Mouse (Mus musculus) adrenal gland, postnatal 14 days (tissue): ENCODE results near the gene Ddx39. TPM values are rescaled to one million over a fixed set of nuclear protein-coding genes. Genes with fewer than 3 reads are reported as not detected.

Source experiments
- DNase-seq: peaks from one replicate; pipeline ENCODE4 v3.0.0; 2021; ENCODE audit warnings: mixed read lengths
- long read RNA-seq, 2 experiments: library from polyadenylated mRNA; stranded (forward); transcript quantifications; one replicate each; pipeline ENCODE4 v2.0.0; 2021
- total RNA-seq: library from RNA; stranded (reverse); gene quantifications from 2 replicates; pipeline ENCODE4 v1.2.3, GENCODE M21; 2021

Gene Ddx39
- total RNA-seq, result 31.2 and 32.9 TPM in 2 replicates
- long read RNA-seq, experiment 1, transcript Ddx39-203 (11 exons, 1,927 nt), result minor isoform, 6 of 78 reads
- long read RNA-seq, experiment 1, transcript Ddx39-201 (11 exons, 1,656 nt), result major isoform, 58 of 78 reads
- long read RNA-seq, experiment 1, partial matches to known transcripts, result 0 of 78 reads
- long read RNA-seq, experiment 1, other reads (novel, unspliced or antisense), result 10 of 78 reads
- long read RNA-seq, experiment 2, transcript Ddx39-201 (11 exons, 1,656 nt), result major isoform, 34 of 52 reads
- long read RNA-seq, experiment 2, partial matches to known transcripts, result 5 of 52 reads
- long read RNA-seq, experiment 2, other reads (novel, unspliced or antisense), result 7 of 52 reads

GRCm38 (mm10) chr8:83715031-83715690, at the start of gene Ddx39:
Gene Ddx39 (plus strand): TSS chr8:83715177.
- peak; percentile 97 for DNase-seq

- peak; percentile 73 for DNase-seq
Observed at GRCm38 (mm10) chr8:83665969-83666865, 48.8 kb upstream of the Ddx39 start, which contains the start of gene Ptger1. Gene Ptger1 (plus strand): TSS chr8:83666678.

- no peak for DNase-seq
Observed at GRCm38 (mm10) chr8:83666866-83667234, 48.1 kb upstream of the Ddx39 start.

GRCm38 (mm10) chr8:83667526-83667925, 47.5 kb upstream of the Ddx39 start:
- no peak for DNase-seq

GRCm38 (mm10) chr8:83668010-83668916, 46.7 kb upstream of the Ddx39 start:
- peak; percentile 78 for DNase-seq

GRCm38 (mm10) chr8:83669013-83669412, 46.0 kb upstream of the Ddx39 start:
- peak; percentile 54 for DNase-seq

- no peak for DNase-seq
Observed at GRCm38 (mm10) chr8:83672936-83673335, 42.0 kb upstream of the Ddx39 start.

GRCm38 (mm10) chr8:83674497-83674896, 40.5 kb upstream of the Ddx39 start:
- no peak for DNase-seq

- DNase-seq, result no peak
Observed at GRCm38 (mm10) chr8:83679866-83680265, 35.1 kb upstream of the Ddx39 start.

GRCm38 (mm10) chr8:83680603-83681002, 34.4 kb upstream of the Ddx39 start:
- DNase-seq, result no peak

GRCm38 (mm10) chr8:83681099-83681498, 33.9 kb upstream of the Ddx39 start:
- no peak for DNase-seq

GRCm38 (mm10) chr8:83684517-83684916, 30.5 kb upstream of the Ddx39 start:
- DNase-seq, result no peak

GRCm38 (mm10) chr8:83689264-83689663, 25.7 kb upstream of the Ddx39 start:
- DNase-seq, result no peak

GRCm38 (mm10) chr8:83693609-83694236, 21.3 kb upstream of the Ddx39 start:
- peak; percentile 50 for DNase-seq

GRCm38 (mm10) chr8:83694369-83695160, 20.4 kb upstream of the Ddx39 start:
- no peak for DNase-seq

GRCm38 (mm10) chr8:83695351-83696106, 19.4 kb upstream of the Ddx39 start:
- DNase-seq, result no peak

- DNase-seq, result peak; percentile 89
Observed at GRCm38 (mm10) chr8:83697374-83698220, 17.4 kb upstream of the Ddx39 start.

- peak; percentile 64 for DNase-seq
Observed at GRCm38 (mm10) chr8:83698291-83698660, 16.7 kb upstream of the Ddx39 start.
